Mouse (Mus musculus): Measurements from ENCODE around the gene Gldc. TPM values are rescaled to one million over a fixed set of nuclear protein-coding genes. Genes with fewer than 3 reads are reported as not detected.
A peak's percentile ranks its signal among the peaks of the same experiment; 100 is the strongest.

The Gldc gene
- polyA plus RNA-seq, 1 experiment from 2014 or later = 28.1 TPM

DNA sequence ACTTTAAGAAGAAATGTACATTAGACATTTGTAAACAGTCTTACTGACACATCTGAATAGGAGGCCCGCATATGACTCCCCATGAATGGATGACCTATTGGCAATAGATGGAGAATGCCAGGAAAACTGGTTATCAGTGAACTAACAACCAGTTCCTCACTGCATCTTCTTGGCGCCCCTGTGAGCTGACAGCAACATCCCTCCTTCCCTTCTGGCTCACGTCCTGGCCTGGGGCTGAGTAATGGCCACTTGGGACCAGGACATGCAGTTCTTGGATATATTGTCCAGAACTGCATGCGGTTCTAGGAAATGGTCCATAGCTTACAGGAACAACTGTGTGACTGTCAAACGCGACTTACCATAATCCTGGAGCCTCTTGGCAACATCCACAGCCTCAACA is 72.6 kb downstream of the Gldc start:
- Histone ChIP-seq H3K9ac (no peak overlapping the region), H3K4me1 (0 out of 2 replicates have a peak, but pooled peaks cover 4% of the 10 kb centered on the region), H3K9me3 (replicated peaks) (no peaks in the 10 kb centered on the region; the same call in 1 of the 2 replicates), H3K4me3 (no peak overlapping the region), H3K4me2 (no peak overlapping the region), H3K36me3 (peaks cover 34% of the 10 kb centered on the region), H3K27ac (no peak overlapping the region), H3K27me3 (replicated peaks) (no peaks in the 10 kb centered on the region)
- ATAC-seq = no peak
- WGBS (ENCODE audit: insufficient replicate concordance) = 67% methylated on average over 6 of the region's 6 CpGs

DNA sequence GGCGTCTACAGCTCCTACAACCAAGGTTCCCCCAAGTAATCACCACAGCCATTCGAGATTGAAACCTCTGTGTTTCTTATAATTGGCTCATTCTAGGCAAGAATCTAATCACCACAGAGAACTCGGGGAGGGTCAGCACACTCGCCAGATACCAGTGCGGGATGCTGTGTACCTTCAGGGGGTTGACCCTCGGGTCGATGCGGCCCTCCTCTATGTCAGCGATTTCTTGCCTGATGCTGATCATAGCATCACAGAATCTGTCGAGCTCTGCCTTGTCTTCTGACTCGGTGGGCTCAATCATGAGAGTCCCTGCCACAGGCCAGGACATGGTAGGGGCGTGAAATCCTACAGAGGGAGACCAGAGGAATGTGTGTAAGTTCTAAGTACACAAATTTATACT is 74.7 kb downstream of the Gldc start:
- Histone ChIP-seq H3K4me3 (no peak overlapping the region), H3K27ac (no peak overlapping the region)

DNA sequence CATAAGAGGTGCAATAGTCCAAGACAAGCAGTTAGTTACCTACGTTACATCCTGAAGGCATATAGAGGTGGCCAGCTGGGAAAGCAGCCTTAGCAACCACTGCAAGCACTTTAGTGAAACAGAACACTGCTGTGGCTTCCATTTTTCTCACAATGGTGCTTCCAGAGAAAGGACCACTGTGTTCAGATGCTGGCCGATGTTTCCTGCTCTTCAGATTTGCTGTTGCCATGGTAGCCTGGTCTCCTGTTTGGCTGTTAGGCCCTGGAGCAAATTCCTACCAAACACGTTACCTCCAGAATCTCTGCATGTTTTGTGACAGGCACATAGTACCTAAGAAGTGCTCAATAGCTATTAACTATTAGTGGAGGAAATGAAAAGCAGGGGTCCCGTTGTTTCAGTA is 78.2 kb downstream of the Gldc start:
- Histone ChIP-seq H3K4me1 (no peaks in the 10 kb centered on the region), H3K36me3 (peaks cover 85% of the 10 kb centered on the region), H3K9ac (no peak overlapping the region), H3K27me3 (replicated peaks) (no peaks in the 10 kb centered on the region), H3K9me3 (replicated peaks) (no peaks in the 10 kb centered on the region; the same call in 1 of the 2 replicates), H3K27ac (no peak overlapping the region), H3K4me2 (no peak overlapping the region), H3K4me3 (no peak overlapping the region)
- WGBS (ENCODE audit: insufficient replicate concordance) = 89% methylated on average over 4 of the region's 4 CpGs
- no peak for ATAC-seq

More for the DNA sequence above, 74.7 kb downstream of the Gldc start:
- Histone ChIP-seq H3K36me3 (peaks cover 50% of the 10 kb centered on the region), H3K27me3 (replicated peaks) (no peaks in the 10 kb centered on the region), H3K4me2 (no peak overlapping the region), H3K4me1 (0 out of 2 replicates have a peak, but pooled peaks cover 2% of the 10 kb centered on the region), H3K9me3 (replicated peaks) (no peaks in the 10 kb centered on the region; the same call in 1 of the 2 replicates), H3K9ac (no peak overlapping the region)
- 74% methylated on average over 12 of the region's 12 CpGs for WGBS (ENCODE audit: insufficient replicate concordance)
- no peak for ATAC-seq

DNA sequence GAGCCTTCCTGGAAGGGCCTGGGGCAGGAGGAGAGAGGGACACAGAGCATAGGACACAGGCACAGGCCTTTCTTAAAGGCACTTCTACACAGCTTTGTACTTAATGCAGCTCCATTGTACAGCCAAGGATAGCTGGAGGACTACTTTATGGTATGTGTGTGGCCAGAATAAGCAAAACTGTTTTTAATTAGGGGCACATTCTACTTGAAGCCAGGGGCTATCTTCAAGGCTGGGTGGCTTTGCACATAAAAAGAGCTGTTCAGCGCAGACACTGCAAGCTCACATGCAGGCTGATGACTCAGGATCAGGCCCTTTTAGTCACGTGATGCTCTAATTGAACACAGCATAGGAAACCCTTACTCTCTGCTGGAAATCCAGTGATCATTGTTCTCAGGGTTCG is 79.0 kb downstream of the Gldc start:
- H3K36me3 ChIP-seq = peaks cover 93% of the 10 kb centered on the region
- ATAC-seq = no peak
- whole genome bisulfite sequencing (ENCODE audit: insufficient replicate concordance) = 82% methylated on average over 3 of the region's 3 CpGs

DNA sequence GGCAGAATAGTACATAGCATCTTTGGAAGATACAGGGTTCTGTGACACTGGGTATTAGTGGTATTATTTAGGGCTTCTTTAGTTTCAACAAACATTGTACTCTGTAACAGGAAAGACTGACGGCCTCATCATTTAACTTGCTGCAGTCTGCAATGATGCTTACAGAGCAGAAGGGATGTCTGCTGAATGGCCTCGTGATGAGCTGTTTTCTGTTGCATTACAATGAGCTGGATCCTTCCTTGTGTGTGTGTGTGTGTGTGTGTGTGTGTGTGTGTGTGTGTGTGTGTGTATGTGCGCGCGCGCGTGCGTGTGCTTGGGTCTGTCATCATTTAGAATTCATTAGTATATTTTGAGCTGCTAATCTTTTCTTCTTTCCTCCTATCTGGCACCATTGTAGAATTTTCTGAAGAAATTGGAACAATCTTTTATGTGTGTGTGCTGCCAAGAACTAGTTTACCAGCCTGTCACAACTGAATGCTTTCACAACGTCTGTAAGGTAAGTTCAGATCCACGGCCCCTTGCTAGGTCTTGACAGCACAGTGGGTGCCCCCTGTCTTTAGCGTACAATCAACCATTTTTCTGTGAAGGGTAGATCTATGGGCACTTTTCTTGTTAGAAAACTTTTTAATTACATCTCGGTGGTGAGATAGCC is 83.5 kb downstream of the Gldc start:
- 93% methylated on average over 12 of the region's 12 CpGs for WGBS (ENCODE audit: insufficient replicate concordance)
- Histone ChIP-seq H3K4me1 (no peaks in the 10 kb centered on the region), H3K27me3 (replicated peaks) (no peaks in the 10 kb centered on the region), H3K9ac (no peak overlapping the region), H3K27ac (no peak overlapping the region), H3K4me3 (no peak overlapping the region), H3K36me3 (peaks cover 93% of the 10 kb centered on the region), H3K9me3 (replicated peaks) (no peaks in the 10 kb centered on the region), H3K4me2 (no peak overlapping the region)
- no peak for ATAC-seq

More for the DNA sequence above, 79.0 kb downstream of the Gldc start:
- Histone ChIP-seq H3K27me3 (replicated peaks) (no peaks in the 10 kb centered on the region), H3K4me1 (no peaks in the 10 kb centered on the region), H3K4me3 (no peak overlapping the region), H3K4me2 (no peak overlapping the region), H3K9ac (no peak overlapping the region), H3K27ac (no peak overlapping the region), H3K9me3 (replicated peaks) (no peaks in the 10 kb centered on the region; the same call in 1 of the 2 replicates)

DNA sequence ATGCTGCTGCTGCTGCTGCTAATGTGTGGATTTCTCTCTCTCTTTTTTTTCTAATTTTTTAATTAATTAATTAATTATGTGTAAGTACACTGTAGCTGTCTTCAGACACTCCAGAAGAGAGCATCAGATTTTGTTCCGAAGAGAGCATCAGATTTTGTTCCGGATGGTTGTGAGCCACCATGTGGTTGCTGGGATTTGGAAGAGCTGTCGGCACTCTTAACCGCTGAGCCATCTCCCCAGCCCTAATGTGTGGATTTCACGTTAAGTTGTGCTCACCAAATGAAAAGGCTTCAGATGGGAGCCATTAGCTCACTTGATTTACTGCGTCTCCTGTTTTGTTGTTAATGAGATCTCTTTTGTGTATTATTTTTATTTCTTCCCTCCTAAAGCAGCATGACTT is 85.1 kb downstream of the Gldc start:
- H3K36me3 ChIP-seq = peaks cover 91% of the 10 kb centered on the region
- H3K9ac ChIP-seq = no peak overlapping the region
- no peak for ATAC-seq
- 91% methylated on average over 6 of the region's 6 CpGs for WGBS (ENCODE audit: insufficient replicate concordance)
- H3K27ac ChIP-seq = no peak overlapping the region
- no peak overlapping the region for H3K4me2 ChIP-seq
- H3K4me1 ChIP-seq = no peaks in the 10 kb centered on the region
- no peaks in the 10 kb centered on the region for H3K9me3 ChIP-seq (replicated peaks)
- no peak overlapping the region for H3K4me3 ChIP-seq
- H3K27me3 ChIP-seq (replicated peaks) = no peaks in the 10 kb centered on the region

DNA sequence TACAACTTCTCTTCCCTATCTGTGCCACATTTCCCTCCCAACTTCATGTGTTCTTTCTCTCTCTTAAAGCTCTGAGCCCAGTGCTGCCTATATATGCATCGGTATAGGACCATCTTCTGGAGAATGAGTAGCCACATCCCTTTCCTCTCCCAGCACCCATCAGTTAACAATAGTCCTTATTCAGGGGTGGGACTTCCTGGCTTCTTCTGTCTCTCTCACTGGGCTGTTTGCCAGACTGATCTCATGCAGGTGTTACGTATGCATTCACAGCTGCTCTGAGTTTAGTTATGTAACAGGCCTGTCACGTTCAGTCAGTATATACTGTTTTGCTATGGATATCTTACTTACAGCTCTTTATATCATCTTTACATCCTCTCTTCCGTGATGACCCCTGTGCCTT is 109.4 kb downstream of the Gldc start:
- no peak for ATAC-seq
- H3K9ac ChIP-seq = no peak overlapping the region
- 75% methylated on average over 4 of the region's 4 CpGs for WGBS (ENCODE audit: insufficient replicate concordance)
- H3K4me2 ChIP-seq = no peak overlapping the region
- no peaks in the 10 kb centered on the region for H3K4me1 ChIP-seq
- H3K27ac ChIP-seq = no peak overlapping the region
- no peaks in the 10 kb centered on the region for H3K9me3 ChIP-seq (replicated peaks)
- H3K36me3 ChIP-seq = peaks cover 28% of the 10 kb centered on the region; the same call in 1 of the 2 replicates
- no peaks in the 10 kb centered on the region for H3K27me3 ChIP-seq (replicated peaks)
- no peak overlapping the region for H3K4me3 ChIP-seq

DNA sequence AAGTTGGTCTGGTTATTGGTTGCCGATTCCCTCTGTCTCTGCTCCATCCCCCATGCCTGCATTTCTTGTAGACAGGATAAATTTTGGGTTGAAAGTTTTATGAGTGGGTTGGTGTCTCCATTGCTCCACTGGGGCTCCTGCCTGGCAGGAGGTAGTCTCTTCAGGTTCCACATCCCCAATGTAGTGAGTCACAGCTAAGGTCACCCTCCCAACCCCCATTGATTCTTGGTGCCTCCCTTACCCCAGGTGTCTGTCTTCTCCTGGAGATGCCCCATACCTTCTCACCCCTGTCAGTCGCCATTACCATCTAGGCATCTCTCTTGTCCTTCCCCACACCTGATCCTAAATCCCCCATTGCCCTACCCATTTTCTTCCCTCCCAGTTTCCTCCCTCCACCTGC is 121.0 kb downstream of the Gldc start:
- no peak overlapping the region for H3K4me2 ChIP-seq
- H3K27ac ChIP-seq = no peak overlapping the region
- peaks cover 39% of the 10 kb centered on the region for H3K36me3 ChIP-seq
- peaks cover 46% of the 10 kb centered on the region for H3K4me1 ChIP-seq
- no peak overlapping the region for H3K9ac ChIP-seq
- WGBS (ENCODE audit: insufficient replicate concordance) = 95% methylated on average over 2 of the region's 2 CpGs
- H3K27me3 ChIP-seq (replicated peaks) = no peaks in the 10 kb centered on the region
- H3K9me3 ChIP-seq (replicated peaks) = no peaks in the 10 kb centered on the region
- no peak overlapping the region for H3K4me3 ChIP-seq
- ATAC-seq = no peak

DNA sequence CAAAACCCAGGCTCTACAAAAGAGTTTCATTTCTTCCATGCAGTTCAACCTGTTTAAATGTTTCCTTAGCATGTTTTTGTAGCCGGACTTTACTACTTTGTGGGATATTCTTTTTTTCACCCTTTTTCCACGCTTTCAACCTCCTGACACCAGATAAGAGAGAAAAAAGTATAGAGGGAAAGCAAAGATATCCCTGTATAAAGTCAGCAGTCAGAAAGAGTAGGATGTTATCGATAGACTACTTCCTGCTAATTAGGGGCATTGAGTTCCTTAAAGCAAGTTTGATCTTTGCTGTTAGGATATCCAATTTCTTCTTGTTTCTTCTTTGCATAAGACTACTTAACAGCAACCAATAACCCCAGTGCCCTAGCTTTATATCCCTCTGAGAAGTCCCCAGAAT is 123.8 kb downstream of the Gldc start:
- H3K27ac ChIP-seq = peak overlapping the region; percentile 86
- H3K27me3 ChIP-seq (replicated peaks) = no peaks in the 10 kb centered on the region
- H3K36me3 ChIP-seq = peaks cover 43% of the 10 kb centered on the region
- no peak overlapping the region for H3K4me3 ChIP-seq
- H3K9ac ChIP-seq = no peak overlapping the region
- H3K4me1 ChIP-seq = peaks cover 63% of the 10 kb centered on the region
- 0 out of 2 replicates have a peak, but pooled peaks cover 5% of the 10 kb centered on the region for H3K9me3 ChIP-seq (replicated peaks)
- 48% methylated on average over 3 of the region's 3 CpGs for WGBS (ENCODE audit: insufficient replicate concordance)
- H3K4me2 ChIP-seq = peak overlapping the region; percentile 62
- ATAC-seq = no peak

DNA sequence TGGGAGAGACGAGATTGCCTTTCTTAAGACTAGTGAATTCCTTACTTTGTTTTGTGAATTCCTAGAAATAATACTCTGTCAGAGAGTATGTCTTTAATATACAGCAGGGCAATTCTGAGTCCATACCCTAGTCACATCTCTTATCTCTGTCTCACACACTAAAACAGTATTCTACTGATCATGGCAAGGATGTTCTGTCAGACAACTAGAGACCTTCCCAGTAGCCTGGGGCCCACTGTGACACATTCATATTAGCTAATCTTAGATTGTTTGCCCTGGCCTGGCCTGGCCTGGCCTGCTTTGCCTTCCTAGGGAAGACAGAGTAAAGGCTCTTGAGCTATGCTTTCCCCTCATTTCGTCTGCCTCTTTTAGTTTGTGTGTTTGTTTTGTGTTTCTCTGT is 124.6 kb downstream of the Gldc start:
- 25% methylated on average over 2 of the region's 2 CpGs for WGBS (ENCODE audit: insufficient replicate concordance)
- H3K36me3 ChIP-seq = peaks cover 46% of the 10 kb centered on the region
- H3K4me2 ChIP-seq = peak overlapping the region; percentile 62
- 0 out of 2 replicates have a peak, but pooled peaks cover 5% of the 10 kb centered on the region for H3K9me3 ChIP-seq (replicated peaks)
- H3K4me3 ChIP-seq = peak overlapping the region; percentile 19; the same call in 1 of the 2 replicates
- peaks cover 63% of the 10 kb centered on the region for H3K4me1 ChIP-seq
- peak overlapping the region; percentile 55 for H3K9ac ChIP-seq
- H3K27me3 ChIP-seq (replicated peaks) = no peaks in the 10 kb centered on the region
- peak overlapping the region; percentile 86 for H3K27ac ChIP-seq
- ATAC-seq = peak; percentile 98
